Mouse (Mus musculus): ENCODE results near the gene Ppp5c. TPM values are rescaled to one million over a fixed set of nuclear protein-coding genes. Genes with fewer than 3 reads are reported as not detected.

The Ppp5c gene
- polyA plus RNA-seq, 1 experiment from 2014 or later: 108 TPM

DNA sequence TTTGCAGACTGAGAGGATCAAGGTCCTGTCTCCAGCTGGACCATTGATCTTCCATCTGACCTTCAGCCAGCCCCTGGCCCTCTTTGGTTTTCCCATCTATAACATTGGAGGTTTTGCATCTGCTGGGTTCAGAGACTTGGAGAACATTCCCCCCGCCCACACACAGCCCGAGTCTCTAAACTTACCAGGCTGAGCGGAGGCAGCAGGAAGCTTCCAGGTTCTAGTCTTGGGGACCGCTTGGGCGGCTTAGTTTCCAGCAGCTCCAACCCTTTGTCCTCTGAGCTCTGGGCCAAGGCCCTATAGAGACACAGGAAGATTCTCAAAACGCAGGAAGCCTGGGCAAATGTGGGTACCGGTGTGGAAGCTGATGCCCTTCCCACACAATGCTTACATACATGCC lies 11.6 kb upstream of the Ppp5c start:
- Histone ChIP-seq H3K27me3 (ENCODE audit: control insufficient read depth, insufficient read depth, low read length) (no peaks in the 10 kb centered on the region), H3K4me1 (ENCODE audit: control insufficient read depth, insufficient read depth, low read length) (peaks cover 3% of the 10 kb centered on the region; the same call in 1 of the 2 replicates), H3K9me3 (ENCODE audit: control insufficient read depth, low read length) (no peaks in the 10 kb centered on the region), H3K27ac (ENCODE audit: low read depth, low read length) (no peak overlapping the region), H3K36me3 (ENCODE audit: control insufficient read depth, insufficient read depth, low read length) (no peaks in the 10 kb centered on the region), H3K4me3 (ENCODE audit: low read depth, low read length) (no peak overlapping the region), H3K9ac (ENCODE audit: low read length) (no peak overlapping the region), H3K4me2 (no peak overlapping the region)
- ATAC-seq (ENCODE audit: low FRiP score) (no peak), DNase-seq (ENCODE audit: low spot score, missing footprints) (no peak)
- 96% methylated on average over 7 of the region's 7 CpGs for WGBS

DNA sequence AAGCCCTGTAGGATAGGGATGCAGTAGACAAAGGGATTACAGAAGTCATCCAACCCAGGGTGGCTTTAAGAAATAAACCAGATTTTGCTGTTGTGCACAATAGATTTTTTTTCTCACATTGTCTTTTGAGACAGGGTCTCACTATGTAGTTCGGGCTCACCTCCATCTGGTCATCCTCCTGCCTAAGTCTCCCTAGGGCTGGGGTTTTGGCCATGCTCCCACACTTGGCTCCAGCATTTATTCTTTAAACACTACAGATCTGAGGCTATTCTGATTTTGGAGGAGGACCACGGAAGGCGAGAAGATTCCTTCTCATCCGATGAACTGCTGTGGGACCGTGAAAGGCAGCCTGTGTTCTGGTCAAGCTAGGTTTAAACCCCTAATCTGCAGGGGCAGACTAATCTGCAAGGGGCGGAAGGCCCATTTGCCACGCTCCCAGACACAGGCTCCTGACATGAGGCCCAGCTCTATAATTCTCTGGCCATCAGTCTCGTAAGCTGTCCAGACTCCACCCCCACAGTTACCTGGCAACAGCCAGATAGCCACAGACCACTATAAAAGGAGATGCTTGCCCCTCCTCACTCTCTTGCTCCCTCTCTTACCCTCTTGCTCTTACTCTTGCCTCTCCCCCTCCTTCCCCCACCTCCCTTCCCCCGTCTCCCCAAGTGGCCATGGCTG lies 10.4 kb upstream of the Ppp5c start:
- ATAC-seq (ENCODE audit: low FRiP score) (peak; percentile 83), DNase-seq (ENCODE audit: low spot score, missing footprints) (peak; percentile 88)
- H3K9me3 ChIP-seq (ENCODE audit: control insufficient read depth, low read length): no peaks in the 10 kb centered on the region
- no peaks in the 10 kb centered on the region for H3K36me3 ChIP-seq (ENCODE audit: control insufficient read depth, insufficient read depth, low read length)
- no peak overlapping the region for H3K4me3 ChIP-seq (ENCODE audit: low read depth, low read length)
- H3K27ac ChIP-seq (ENCODE audit: low read depth, low read length): peak overlapping the region; percentile 47
- H3K27me3 ChIP-seq (ENCODE audit: control insufficient read depth, insufficient read depth, low read length): no peaks in the 10 kb centered on the region
- H3K4me1 ChIP-seq (ENCODE audit: control insufficient read depth, insufficient read depth, low read length): peaks cover 3% of the 10 kb centered on the region; the same call in 1 of the 2 replicates
- no peak overlapping the region for H3K4me2 ChIP-seq
- 29% methylated on average over 9 of the region's 9 CpGs for WGBS
- H3K9ac ChIP-seq (ENCODE audit: low read length): no peak overlapping the region

DNA sequence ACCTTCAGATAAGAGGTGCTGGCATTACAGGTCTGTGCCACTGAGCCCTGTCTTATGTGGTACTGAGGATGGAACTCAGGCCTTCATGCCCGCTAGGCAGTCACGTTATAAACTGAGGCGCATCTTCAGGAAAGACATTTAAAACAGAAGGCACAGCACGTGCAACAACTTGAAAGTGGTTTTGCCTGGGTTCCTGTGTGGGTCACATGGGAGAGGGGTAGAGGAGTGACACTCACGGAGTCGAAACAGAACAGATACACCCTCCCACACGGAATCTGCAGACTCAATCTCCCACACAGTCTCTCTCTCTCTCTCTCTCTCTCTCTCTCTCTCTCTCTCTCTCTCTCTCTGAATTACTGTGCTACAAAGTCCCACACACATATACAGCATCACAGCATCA lies 2.5 kb upstream of the Ppp5c start:
- no peak overlapping the region for H3K9ac ChIP-seq (ENCODE audit: low read length)
- WGBS: 82% methylated on average over 7 of the region's 7 CpGs
- ATAC-seq (ENCODE audit: low FRiP score): no peak
- no peak for DNase-seq (ENCODE audit: low spot score, missing footprints)
- H3K27me3 ChIP-seq (ENCODE audit: control insufficient read depth, insufficient read depth, low read length): no peaks in the 10 kb centered on the region
- H3K4me2 ChIP-seq: no peak overlapping the region
- no peak overlapping the region for H3K4me3 ChIP-seq (ENCODE audit: low read depth, low read length)
- no peaks in the 10 kb centered on the region for H3K9me3 ChIP-seq (ENCODE audit: control insufficient read depth, low read length)
- H3K4me1 ChIP-seq (ENCODE audit: control insufficient read depth, insufficient read depth, low read length): peaks cover 17% of the 10 kb centered on the region
- no peak overlapping the region for H3K27ac ChIP-seq (ENCODE audit: low read depth, low read length)
- no peaks in the 10 kb centered on the region for H3K36me3 ChIP-seq (ENCODE audit: control insufficient read depth, insufficient read depth, low read length)

GRCm38 (mm10) chr7:17028923-17029322 lies 1.2 kb upstream of the Ppp5c start:
- no peak for DNase-seq (ENCODE audit: low spot score, missing footprints)
- no peak overlapping the region for H3K4me3 ChIP-seq (ENCODE audit: low read depth, low read length)
- WGBS: 70% methylated on average over 7 of the region's 7 CpGs
- no peak overlapping the region for H3K27ac ChIP-seq (ENCODE audit: low read depth, low read length)
- ATAC-seq (ENCODE audit: low FRiP score): no peak
- H3K27me3 ChIP-seq (ENCODE audit: control insufficient read depth, insufficient read depth, low read length): no peaks in the 10 kb centered on the region
- no peaks in the 10 kb centered on the region for H3K9me3 ChIP-seq (ENCODE audit: control insufficient read depth, low read length)
- H3K36me3 ChIP-seq (ENCODE audit: control insufficient read depth, insufficient read depth, low read length): no peaks in the 10 kb centered on the region
- H3K4me1 ChIP-seq (ENCODE audit: control insufficient read depth, insufficient read depth, low read length): peaks cover 17% of the 10 kb centered on the region
- H3K9ac ChIP-seq (ENCODE audit: low read length): no peak overlapping the region
- no peak overlapping the region for H3K4me2 ChIP-seq

DNA sequence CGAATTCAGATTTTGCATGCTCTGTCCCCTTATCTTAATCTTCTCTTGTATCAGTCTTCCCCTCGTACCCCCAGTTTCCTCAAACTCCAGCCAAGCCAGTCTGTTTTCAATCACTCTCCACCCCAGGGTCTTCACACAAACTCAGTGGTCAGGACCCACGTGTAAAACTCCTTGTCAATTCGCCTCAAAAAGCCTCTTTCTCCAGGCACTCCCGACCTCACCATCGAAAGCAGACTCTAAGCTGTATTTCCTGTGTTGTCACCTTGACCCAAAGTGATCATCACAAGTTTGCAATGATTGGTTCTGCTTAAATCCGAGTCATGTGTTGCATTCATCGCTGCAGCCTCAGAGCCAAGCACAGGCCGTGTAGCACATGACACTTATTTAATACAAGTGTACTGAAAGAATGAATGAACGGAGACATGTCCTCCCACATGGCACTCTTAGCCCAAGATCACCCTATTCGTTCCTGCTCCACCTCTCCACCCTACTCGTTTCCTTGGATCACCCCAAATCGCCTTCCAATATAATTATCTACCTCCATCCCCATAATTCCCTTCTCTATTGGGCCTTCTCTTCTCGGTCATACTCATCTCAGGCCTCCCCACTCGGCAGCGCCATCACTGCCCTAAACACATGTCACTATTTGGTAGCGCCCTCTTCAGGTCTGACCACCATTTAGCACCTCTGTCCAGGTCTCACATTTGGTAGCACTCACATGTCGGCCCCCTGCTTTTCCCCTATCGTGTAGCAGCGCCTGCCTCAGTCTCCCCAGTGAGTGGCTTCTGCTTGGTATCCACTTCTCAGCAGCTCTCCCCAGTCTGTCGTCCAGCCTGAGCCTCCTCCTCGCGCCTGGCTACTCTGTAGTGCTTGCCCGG lies 775 bp downstream of the Ppp5c start:
- ATAC-seq (ENCODE audit: low FRiP score) (peak; percentile 74), DNase-seq (ENCODE audit: low spot score, missing footprints) (no peak)
- peak overlapping the region; percentile 83 for H3K9ac ChIP-seq (ENCODE audit: low read length)
- peak overlapping the region; percentile 67 for H3K4me3 ChIP-seq (ENCODE audit: low read depth, low read length)
- no peaks in the 10 kb centered on the region for H3K27me3 ChIP-seq (ENCODE audit: control insufficient read depth, insufficient read depth, low read length)
- no peaks in the 10 kb centered on the region for H3K9me3 ChIP-seq (ENCODE audit: control insufficient read depth, low read length)
- peak overlapping the region; percentile 54 for H3K4me2 ChIP-seq
- H3K27ac ChIP-seq (ENCODE audit: low read depth, low read length): no peak overlapping the region
- H3K4me1 ChIP-seq (ENCODE audit: control insufficient read depth, insufficient read depth, low read length): peaks cover 17% of the 10 kb centered on the region
- WGBS: 10% methylated on average over 24 of the region's 24 CpGs
- H3K36me3 ChIP-seq (ENCODE audit: control insufficient read depth, insufficient read depth, low read length): peaks cover 6% of the 10 kb centered on the region

DNA sequence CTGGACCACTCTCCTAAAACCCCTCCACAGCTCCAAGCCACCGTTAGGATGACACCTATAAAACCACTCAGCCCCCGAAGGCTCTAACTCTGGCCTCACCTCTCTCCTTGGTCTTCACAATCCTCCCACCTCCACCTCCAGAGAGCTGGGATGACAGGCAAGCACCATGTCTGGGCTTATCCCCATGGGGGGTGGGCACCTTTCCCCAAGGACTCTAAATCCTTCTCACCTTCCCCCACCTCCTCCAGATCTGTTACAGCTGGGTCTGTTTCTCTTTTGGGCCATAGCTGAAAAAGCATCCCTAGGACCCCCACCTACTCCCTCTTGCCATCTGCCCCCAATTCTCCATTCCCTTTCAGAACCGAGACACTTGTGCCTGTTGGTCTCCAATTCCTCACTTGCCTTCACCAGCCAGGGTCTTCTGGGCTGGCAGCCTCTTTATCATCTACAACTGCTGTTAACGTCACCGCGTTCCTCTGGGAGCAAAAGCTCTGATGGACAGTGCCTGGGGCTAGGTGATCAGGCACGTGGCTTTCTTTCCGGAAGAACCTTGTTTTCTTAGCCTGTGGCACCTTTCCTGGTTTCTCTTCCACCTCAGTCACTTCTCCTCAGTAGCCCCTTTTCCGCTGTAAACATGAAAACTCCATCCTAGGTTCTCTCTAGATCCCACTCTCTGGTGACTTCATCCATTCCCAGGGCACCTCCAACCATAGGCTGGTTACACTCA lies 1.7 kb downstream of the Ppp5c start:
- Histone ChIP-seq H3K36me3 (ENCODE audit: control insufficient read depth, insufficient read depth, low read length) (peaks cover 14% of the 10 kb centered on the region), H3K4me2 (peak overlapping the region; percentile 54), H3K27ac (ENCODE audit: low read depth, low read length) (no peak overlapping the region), H3K9me3 (ENCODE audit: control insufficient read depth, low read length) (no peaks in the 10 kb centered on the region), H3K9ac (ENCODE audit: low read length) (no peak overlapping the region; the same call in 1 of the 2 replicates), H3K27me3 (ENCODE audit: control insufficient read depth, insufficient read depth, low read length) (no peaks in the 10 kb centered on the region), H3K4me1 (ENCODE audit: control insufficient read depth, insufficient read depth, low read length) (peaks cover 17% of the 10 kb centered on the region), H3K4me3 (ENCODE audit: low read depth, low read length) (no peak overlapping the region; the same call in 1 of the 2 replicates)
- WGBS: 81% methylated on average over 9 of the region's 9 CpGs
- DNase-seq (ENCODE audit: low spot score, missing footprints) (no peak), ATAC-seq (ENCODE audit: low FRiP score) (no peak)

DNA sequence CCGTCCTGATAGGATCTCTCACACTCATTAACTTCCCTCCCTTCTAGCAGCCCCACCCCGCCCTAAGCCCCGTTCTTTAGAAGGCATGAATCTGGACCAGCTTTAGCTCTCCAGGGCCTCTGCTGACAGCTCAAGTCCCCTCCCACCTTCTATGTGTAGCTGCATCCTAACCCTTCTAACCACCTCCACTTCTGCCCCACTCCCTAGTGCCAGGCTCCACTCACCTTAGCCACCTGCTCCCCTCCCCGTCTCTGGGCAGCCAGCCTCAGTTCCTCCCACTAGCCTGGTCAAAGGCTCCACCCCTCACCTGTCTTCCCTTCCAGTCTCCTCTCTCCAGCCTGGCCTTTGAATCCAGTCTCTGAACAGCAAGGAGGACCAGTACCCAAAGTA lies 2.2 kb downstream of the Ppp5c start:
- Histone ChIP-seq H3K4me1 (ENCODE audit: control insufficient read depth, insufficient read depth, low read length) (peaks cover 17% of the 10 kb centered on the region), H3K9ac (ENCODE audit: low read length) (no peak overlapping the region), H3K27me3 (ENCODE audit: control insufficient read depth, insufficient read depth, low read length) (no peaks in the 10 kb centered on the region), H3K4me2 (no peak overlapping the region), H3K36me3 (ENCODE audit: control insufficient read depth, insufficient read depth, low read length) (peaks cover 18% of the 10 kb centered on the region), H3K27ac (ENCODE audit: low read depth, low read length) (no peak overlapping the region), H3K4me3 (ENCODE audit: low read depth, low read length) (no peak overlapping the region), H3K9me3 (ENCODE audit: control insufficient read depth, low read length) (no peaks in the 10 kb centered on the region)
- DNase-seq (ENCODE audit: low spot score, missing footprints) (no peak), ATAC-seq (ENCODE audit: low FRiP score) (no peak)
- 84% methylated on average over 4 of the region's 4 CpGs for WGBS

- H3K9ac ChIP-seq (ENCODE audit: low read length): no peak overlapping the region
- H3K4me2 ChIP-seq: no peak overlapping the region
- ATAC-seq (ENCODE audit: low FRiP score) (no peak), DNase-seq (ENCODE audit: low spot score, missing footprints) (no peak)
- H3K27ac ChIP-seq (ENCODE audit: low read depth, low read length): no peak overlapping the region
- WGBS: 89% methylated on average over 10 of the region's 10 CpGs
- H3K4me1 ChIP-seq (ENCODE audit: control insufficient read depth, insufficient read depth, low read length): peaks cover 17% of the 10 kb centered on the region
- H3K36me3 ChIP-seq (ENCODE audit: control insufficient read depth, insufficient read depth, low read length): peaks cover 20% of the 10 kb centered on the region
- no peaks in the 10 kb centered on the region for H3K9me3 ChIP-seq (ENCODE audit: control insufficient read depth, low read length)
- H3K4me3 ChIP-seq (ENCODE audit: low read depth, low read length): no peak overlapping the region
- H3K27me3 ChIP-seq (ENCODE audit: control insufficient read depth, insufficient read depth, low read length): no peaks in the 10 kb centered on the region
Measured at GRCm38 (mm10) chr7:17024814-17025504, 2.8 kb downstream of the Ppp5c start.

Measured in midbrain, embryonic 11.5 days (tissue).